Mouse (Mus musculus): ENCODE data around the gene Nat10.

- no peak for TF ChIP-seq POLR2A (IDR thresholded peaks at IDR 0.05; ENCODE audit: borderline replicate concordance, extremely low read depth, insufficient read depth, insufficient read length, poor library complexity, severe bottlenecking)
- TF ChIP-seq CTCF (IDR thresholded peaks at IDR 0.05; ENCODE audit: borderline replicate concordance, extremely low read depth, insufficient read depth, insufficient read length) = no peak
Measured at GRCm38 (mm10) chr2:103746761-103747160, 14.3 kb downstream of the Nat10 start.
